Mouse (Mus musculus): ENCODE measurements around the gene Alkbh1. TPM values are rescaled to one million over a fixed set of nuclear protein-coding genes. Genes with fewer than 3 reads are reported as not detected.
A peak's percentile ranks its signal among the peaks of the same experiment; 100 is the strongest.
"Not testable (repeated sequence)": the region's sequence is repeated elsewhere in the genome, so short reads cannot be mapped to it uniquely, and the experiment has no call there.

Alkbh1 gene
- 36.7 and 39.4 TPM in 2 replicates for polyA plus RNA-seq (2014; fragmentation: Nextera tagmentation; extraction: Ambion mirVana)

DNA sequence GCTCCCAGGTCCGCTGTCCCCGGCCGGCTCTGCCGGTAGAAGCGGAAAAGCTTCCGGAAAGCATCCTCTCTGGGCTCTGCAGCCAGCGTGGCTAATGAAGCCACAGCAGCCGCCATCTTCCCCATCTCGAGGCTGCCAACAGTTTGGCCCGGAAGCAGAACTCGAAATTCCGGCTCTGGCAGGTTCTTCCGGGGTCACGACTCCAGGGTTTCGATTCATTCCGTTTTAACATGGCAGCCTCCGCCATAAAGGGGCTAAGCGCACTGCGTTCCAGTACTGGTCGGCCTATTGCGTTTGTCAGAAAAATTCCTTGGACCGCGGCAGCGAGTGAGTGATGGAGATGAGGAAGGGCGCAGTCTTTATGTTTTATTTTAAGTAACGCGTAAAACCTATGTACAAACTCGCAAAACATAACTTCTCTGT is at the start of gene Alkbh1, which contains the start of gene Slirp:
Alkbh1 (minus strand) TSS at position 318 of the 423 bp plus-strand sequence.
Slirp (plus strand) TSS at position 197 of the 423 bp plus-strand sequence.
- Histone ChIP-seq H3K4me2 (ENCODE audit: low read depth, low read length) (peak within 1 kb of the TSS; percentile 85), H3K36me3 (ENCODE audit: control insufficient read depth, insufficient read depth, low read length) (peaks cover 52% of the 10 kb centered on the region), H3K4me3 (ENCODE audit: low read depth, low read length) (peak within 1 kb of the TSS; percentile 100), H3K27me3 (replicated peaks; ENCODE audit: control insufficient read depth, insufficient read depth, low read length) (no peaks in the 10 kb centered on the region), H3K9ac (ENCODE audit: low read depth, low read length) (peak within 1 kb of the TSS; percentile 95), H3K27ac (replicated peaks; ENCODE audit: low read depth, low read length) (peak within 1 kb of the TSS; percentile 87), H3K9me3 (ENCODE audit: control insufficient read depth, low read length) (no peaks in the 10 kb centered on the region), H3K4me1 (ENCODE audit: control insufficient read depth, insufficient read depth, low read length) (0 out of 2 replicates have a peak, but pooled peaks cover 5% of the 10 kb centered on the region)
- ATAC-seq (ENCODE audit: low read depth), result peak; percentile 95
- under 1% methylated on average over 28 of the region's 28 CpGs for WGBS
- peak; percentile 97 for DNase-seq (ENCODE audit: low spot score)

GRCm38 (mm10) chr12:87488683-87489082 is 44.9 kb upstream of the Alkbh1 start:
- not testable (repeated sequence) for H3K4me1 ChIP-seq (ENCODE audit: control insufficient read depth, insufficient read depth, low read length); H3K4me3 ChIP-seq (ENCODE audit: low read depth, low read length); H3K36me3 ChIP-seq (ENCODE audit: control insufficient read depth, insufficient read depth, low read length); H3K27me3 ChIP-seq (replicated peaks; ENCODE audit: control insufficient read depth, insufficient read depth, low read length); H3K4me2 ChIP-seq (ENCODE audit: low read depth, low read length); ATAC-seq (ENCODE audit: low read depth); DNase-seq (ENCODE audit: low spot score); H3K9ac ChIP-seq (ENCODE audit: low read depth, low read length); H3K27ac ChIP-seq (replicated peaks; ENCODE audit: low read depth, low read length); H3K9me3 ChIP-seq (ENCODE audit: control insufficient read depth, low read length)
- 54% methylated on average over 2 of the region's 2 CpGs for WGBS

DNA sequence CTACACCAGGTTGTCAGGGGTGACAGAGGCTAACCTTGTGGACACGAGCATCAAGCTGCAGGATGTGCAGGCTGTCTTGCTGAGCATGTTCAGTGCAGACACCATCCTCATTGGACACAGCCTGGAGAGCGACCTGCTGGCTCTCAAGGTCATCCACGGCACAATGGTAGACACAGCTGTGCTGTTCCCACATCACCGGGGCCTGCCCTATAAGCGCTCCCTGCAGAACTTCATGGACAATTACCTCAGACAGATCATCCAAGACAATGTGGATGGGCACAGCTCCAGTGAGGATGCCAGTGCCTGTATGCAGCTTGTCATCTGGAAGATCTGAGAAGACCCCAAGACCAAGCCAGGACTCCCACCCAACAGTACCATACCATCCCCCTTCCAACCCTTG is 38.7 kb upstream of the Alkbh1 start:
- not testable (repeated sequence) for H3K36me3 ChIP-seq (ENCODE audit: control insufficient read depth, insufficient read depth, low read length); H3K27ac ChIP-seq (replicated peaks; ENCODE audit: low read depth, low read length); ATAC-seq (ENCODE audit: low read depth); DNase-seq (ENCODE audit: low spot score); H3K27me3 ChIP-seq (replicated peaks; ENCODE audit: control insufficient read depth, insufficient read depth, low read length); H3K4me3 ChIP-seq (ENCODE audit: low read depth, low read length); H3K9me3 ChIP-seq (ENCODE audit: control insufficient read depth, low read length); H3K4me1 ChIP-seq (ENCODE audit: control insufficient read depth, insufficient read depth, low read length); H3K4me2 ChIP-seq (ENCODE audit: low read depth, low read length); H3K9ac ChIP-seq (ENCODE audit: low read depth, low read length)
- WGBS, result 88% methylated on average over 4 of the region's 5 CpGs

- Histone ChIP-seq H3K27ac (replicated peaks; ENCODE audit: low read depth, low read length) (no peak overlapping the region), H3K4me3 (ENCODE audit: low read depth, low read length) (no peak overlapping the region), H3K4me2 (ENCODE audit: low read depth, low read length) (no peak overlapping the region), H3K9me3 (ENCODE audit: control insufficient read depth, low read length) (no peaks in the 10 kb centered on the region), H3K27me3 (replicated peaks; ENCODE audit: control insufficient read depth, insufficient read depth, low read length) (no peaks in the 10 kb centered on the region), H3K4me1 (ENCODE audit: control insufficient read depth, insufficient read depth, low read length) (peaks cover 9% of the 10 kb centered on the region; the same call in 1 of the 2 replicates), H3K36me3 (ENCODE audit: control insufficient read depth, insufficient read depth, low read length) (no peaks in the 10 kb centered on the region), H3K9ac (ENCODE audit: low read depth, low read length) (no peak overlapping the region)
- no peak for ATAC-seq (ENCODE audit: low read depth)
- 77% methylated on average over 3 of the region's 3 CpGs for WGBS
- no peak for DNase-seq (ENCODE audit: low spot score)
These were observed 30.9 kb upstream of the Alkbh1 start for GRCm38 (mm10) chr12:87474756-87475155.

DNA sequence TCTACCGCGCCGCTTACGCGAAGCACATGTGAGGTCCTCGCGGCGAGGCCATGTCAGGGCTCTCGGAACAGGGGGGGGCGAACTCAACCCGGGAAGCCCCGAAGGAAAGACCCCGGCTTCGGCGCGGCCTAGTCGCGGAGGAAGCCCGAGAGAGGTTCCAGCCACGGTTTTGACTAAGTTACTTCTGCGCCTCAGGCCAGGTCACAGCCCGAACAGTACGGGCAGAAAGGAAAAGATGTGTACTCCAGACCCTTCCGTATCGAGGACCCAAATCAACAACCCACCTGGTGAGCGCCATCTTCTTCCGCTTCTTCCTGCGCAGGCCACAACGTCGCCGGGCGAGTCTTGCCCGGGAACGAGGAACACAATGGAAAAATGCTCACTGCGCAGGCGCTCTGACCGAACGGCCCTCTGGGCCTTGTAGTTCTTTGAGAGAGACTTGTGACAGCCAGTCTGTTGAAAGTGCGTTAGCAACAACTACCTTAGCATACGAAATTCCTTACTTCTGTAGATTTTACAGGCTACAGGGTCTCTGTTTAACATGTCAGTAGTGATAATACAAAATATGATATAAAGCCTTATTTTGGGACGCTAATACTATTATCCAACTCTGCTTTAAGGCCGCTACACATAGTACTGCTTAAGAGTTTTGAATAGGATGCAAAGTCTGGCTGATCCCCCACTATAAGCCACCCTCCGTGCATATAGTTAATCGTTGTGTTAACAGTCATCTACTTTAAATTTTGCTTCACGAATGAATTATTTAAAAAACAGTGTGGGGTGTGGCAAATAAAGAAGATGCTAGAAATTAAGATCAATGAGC is 28.4 kb upstream of the Alkbh1 start, which contains the start of gene Snw1:
Snw1 (minus strand) TSS at position 311 of the 823 bp plus-strand sequence.
- Histone ChIP-seq H3K36me3 (ENCODE audit: control insufficient read depth, insufficient read depth, low read length) (peaks cover 15% of the 10 kb centered on the region), H3K4me2 (ENCODE audit: low read depth, low read length) (peak within 1 kb of the TSS; percentile 65), H3K27me3 (replicated peaks; ENCODE audit: control insufficient read depth, insufficient read depth, low read length) (no peaks in the 10 kb centered on the region), H3K9ac (ENCODE audit: low read depth, low read length) (peak within 1 kb of the TSS; percentile 94), H3K9me3 (ENCODE audit: control insufficient read depth, low read length) (no peaks in the 10 kb centered on the region), H3K4me1 (ENCODE audit: control insufficient read depth, insufficient read depth, low read length) (peaks cover 9% of the 10 kb centered on the region; the same call in 1 of the 2 replicates), H3K4me3 (ENCODE audit: low read depth, low read length) (peak within 1 kb of the TSS; percentile 82), H3K27ac (replicated peaks; ENCODE audit: low read depth, low read length) (peak within 1 kb of the TSS; percentile 89)
- ATAC-seq (ENCODE audit: low read depth) (peak; percentile 97), DNase-seq (ENCODE audit: low spot score) (peak; percentile 97)
- 3% methylated on average over 40 of the region's 45 CpGs for WGBS

- ATAC-seq (ENCODE audit: low read depth), result no peak
- DNase-seq (ENCODE audit: low spot score), result peak; percentile 55
- H3K9me3 ChIP-seq (ENCODE audit: control insufficient read depth, low read length), result no peaks in the 10 kb centered on the region
- WGBS, result under 1% methylated on average over 19 of the region's 19 CpGs
- H3K4me2 ChIP-seq (ENCODE audit: low read depth, low read length), result peak overlapping the region; percentile 65
- peaks cover 9% of the 10 kb centered on the region; the same call in 1 of the 2 replicates for H3K4me1 ChIP-seq (ENCODE audit: control insufficient read depth, insufficient read depth, low read length)
- peaks cover 22% of the 10 kb centered on the region for H3K36me3 ChIP-seq (ENCODE audit: control insufficient read depth, insufficient read depth, low read length)
- peak overlapping the region; percentile 89 for H3K27ac ChIP-seq (replicated peaks; ENCODE audit: low read depth, low read length)
- H3K4me3 ChIP-seq (ENCODE audit: low read depth, low read length), result peak overlapping the region; percentile 82
- peak overlapping the region; percentile 94 for H3K9ac ChIP-seq (ENCODE audit: low read depth, low read length)
- no peaks in the 10 kb centered on the region for H3K27me3 ChIP-seq (replicated peaks; ENCODE audit: control insufficient read depth, insufficient read depth, low read length)
These were observed 27.7 kb upstream of the Alkbh1 start for GRCm38 (mm10) chr12:87471421-87471963.

DNA sequence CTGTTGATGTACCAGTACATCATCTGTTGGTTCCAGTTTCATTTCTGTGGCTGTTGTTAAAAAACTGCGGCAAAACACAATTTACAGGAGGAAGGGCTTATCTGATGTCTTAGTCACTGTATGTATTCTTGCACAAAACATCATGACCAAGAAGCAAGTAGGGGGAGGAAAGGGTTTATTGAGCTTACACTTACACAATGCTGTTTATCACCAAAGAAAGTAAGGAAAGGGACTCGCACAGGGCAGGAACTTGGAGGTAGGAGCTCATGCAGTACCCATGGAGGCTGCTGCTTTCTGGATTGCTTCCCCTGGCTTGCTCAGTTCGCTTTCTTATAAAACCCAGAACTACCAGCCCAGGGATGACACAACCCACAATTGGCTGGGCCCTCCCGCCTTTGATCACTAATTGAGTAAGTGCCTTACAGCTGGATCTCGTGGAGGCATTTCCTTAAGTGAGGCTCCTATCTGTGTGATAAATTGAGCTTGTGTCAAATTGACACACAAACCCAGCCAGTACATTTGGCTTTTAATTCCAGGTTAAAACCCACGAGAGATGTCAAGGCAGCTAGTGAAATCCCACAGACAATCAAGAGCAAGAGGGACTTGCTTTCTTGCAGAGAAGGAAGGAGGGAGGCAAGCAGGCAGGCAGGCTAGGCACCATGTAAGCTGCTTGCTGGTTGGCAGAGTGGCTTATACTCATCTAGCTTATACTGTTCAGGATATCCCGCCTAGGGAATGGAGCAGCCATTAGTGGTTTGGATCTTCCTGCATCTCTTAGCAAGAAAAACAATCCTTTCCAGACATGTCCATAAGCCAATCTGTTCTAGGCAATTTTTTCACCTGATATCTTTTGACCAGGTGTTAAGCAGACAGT is 26.7 kb upstream of the Alkbh1 start:
- H3K9me3 ChIP-seq (ENCODE audit: control insufficient read depth, low read length), result no peaks in the 10 kb centered on the region
- H3K36me3 ChIP-seq (ENCODE audit: control insufficient read depth, insufficient read depth, low read length), result peaks cover 28% of the 10 kb centered on the region
- H3K4me1 ChIP-seq (ENCODE audit: control insufficient read depth, insufficient read depth, low read length), result peaks cover 9% of the 10 kb centered on the region; the same call in 1 of the 2 replicates
- no peaks in the 10 kb centered on the region for H3K27me3 ChIP-seq (replicated peaks; ENCODE audit: control insufficient read depth, insufficient read depth, low read length)
- WGBS, result 51% methylated on average over 7 of the region's 7 CpGs
- peak overlapping the region; percentile 82 for H3K4me3 ChIP-seq (ENCODE audit: low read depth, low read length)
- H3K27ac ChIP-seq (replicated peaks; ENCODE audit: low read depth, low read length), result no peak overlapping the region
- DNase-seq (ENCODE audit: low spot score) (no peak), ATAC-seq (ENCODE audit: low read depth) (no peak)
- peak overlapping the region; percentile 65 for H3K4me2 ChIP-seq (ENCODE audit: low read depth, low read length)
- peak overlapping the region; percentile 94 for H3K9ac ChIP-seq (ENCODE audit: low read depth, low read length)

DNA sequence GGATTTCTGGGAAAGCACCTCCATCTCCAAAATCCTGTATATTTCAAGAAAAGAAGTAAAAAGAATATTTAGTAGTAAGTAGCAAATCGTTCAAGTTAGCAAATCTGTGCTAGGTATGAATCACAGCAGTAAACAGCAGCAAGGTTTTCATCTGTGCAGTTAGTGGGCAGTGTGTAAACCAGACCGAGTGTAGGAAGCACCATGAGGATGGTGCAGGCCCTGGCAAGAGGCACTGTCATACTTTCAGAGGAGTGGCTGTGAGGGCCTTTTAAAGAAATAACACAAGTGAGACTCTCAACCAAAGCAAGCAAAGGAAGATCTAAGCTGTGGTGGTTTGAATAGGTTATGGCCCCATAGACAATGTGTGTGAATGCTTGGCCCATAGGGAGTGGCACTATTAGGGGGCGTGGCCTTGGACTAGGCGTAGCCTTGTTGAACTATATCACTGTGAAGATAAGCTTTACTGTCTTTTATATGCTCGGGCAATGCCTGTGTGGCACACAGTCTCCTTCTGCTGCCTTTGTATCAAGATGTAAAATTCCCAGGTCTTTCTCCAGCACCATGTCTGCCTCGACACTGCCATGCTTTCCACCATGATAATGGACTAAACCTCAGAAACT is 21.0 kb upstream of the Alkbh1 start:
- H3K4me2 ChIP-seq (ENCODE audit: low read depth, low read length), result no peak overlapping the region
- H3K27ac ChIP-seq (replicated peaks; ENCODE audit: low read depth, low read length), result no peak overlapping the region
- H3K9me3 ChIP-seq (ENCODE audit: control insufficient read depth, low read length), result no peaks in the 10 kb centered on the region
- no peak overlapping the region for H3K9ac ChIP-seq (ENCODE audit: low read depth, low read length)
- peaks cover 83% of the 10 kb centered on the region for H3K36me3 ChIP-seq (ENCODE audit: control insufficient read depth, insufficient read depth, low read length)
- no peaks in the 10 kb centered on the region for H3K4me1 ChIP-seq (ENCODE audit: control insufficient read depth, insufficient read depth, low read length)
- no peaks in the 10 kb centered on the region for H3K27me3 ChIP-seq (replicated peaks; ENCODE audit: control insufficient read depth, insufficient read depth, low read length)
- no peak for DNase-seq (ENCODE audit: low spot score)
- no peak overlapping the region for H3K4me3 ChIP-seq (ENCODE audit: low read depth, low read length)
- WGBS, result 94% methylated on average over 6 of the region's 6 CpGs
- ATAC-seq (ENCODE audit: low read depth), result no peak

Data from embryonic facial prominence, embryonic 14.5 days (tissue).